Mouse (Mus musculus): ENCODE results near the gene Th. TPM values are rescaled to one million over a fixed set of nuclear protein-coding genes. Genes with fewer than 3 reads are reported as not detected.

Gene Th
- polyA plus RNA-seq, 1 experiment = 1.8 TPM

DNA sequence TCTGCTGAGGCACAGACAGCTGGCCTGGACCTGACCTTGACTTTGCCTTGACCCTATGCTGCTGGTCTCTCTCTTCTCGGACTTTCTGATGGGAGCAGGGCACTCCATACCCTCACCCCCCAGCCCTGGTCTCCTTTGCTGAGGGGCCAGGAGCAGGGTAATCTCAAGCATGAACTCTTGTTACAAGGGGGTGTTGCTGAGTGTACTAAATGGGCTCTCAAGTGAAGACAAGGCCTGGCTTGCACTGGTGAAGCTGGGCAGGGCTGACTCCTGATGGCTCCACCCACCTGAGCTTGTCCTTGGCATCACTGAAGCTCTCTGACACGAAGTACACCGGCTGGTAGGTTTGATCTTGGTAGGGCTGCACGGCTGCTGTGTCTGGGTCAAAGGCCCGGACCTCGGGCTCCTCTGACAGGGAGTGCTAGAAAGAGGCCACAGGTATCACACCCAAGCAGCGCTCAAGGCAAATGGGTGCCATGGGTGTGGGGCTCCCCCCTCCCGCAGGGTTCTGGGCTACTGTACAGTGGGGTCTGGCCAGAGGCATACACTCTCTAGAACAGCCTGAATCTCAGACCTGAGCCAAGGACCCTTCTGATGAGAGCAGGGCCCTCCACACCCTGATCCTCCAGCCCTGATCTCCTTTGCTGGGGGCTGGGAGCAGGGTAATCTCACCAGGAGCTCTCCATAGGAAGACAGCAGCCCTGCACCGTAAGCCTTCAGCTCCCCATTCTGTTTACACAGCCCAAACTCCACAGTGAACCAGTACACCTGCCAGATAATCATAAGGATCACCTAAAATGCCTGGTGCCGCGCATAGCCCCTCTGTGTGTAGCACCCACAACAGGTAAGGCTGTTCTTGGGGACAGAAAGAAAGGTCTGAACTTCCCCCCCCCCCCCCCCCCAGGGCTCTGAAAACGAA, 36.9 kb downstream of the Th start:
- H3K4me3 ChIP-seq (ENCODE audit: insufficient read depth, low read length) = no peak overlapping the region
- H3K4me1 ChIP-seq (ENCODE audit: control insufficient read depth, insufficient read depth, low read length) = no peaks in the 10 kb centered on the region
- TF ChIP-seq POLR2A (IDR thresholded peaks at IDR 0.05; ENCODE audit: extremely low read depth, insufficient read depth, low read length) (no peak), CTCF (IDR thresholded peaks at IDR 0.05; ENCODE audit: extremely low read depth, insufficient read depth, low read length) (no peak)
- H3K27ac ChIP-seq (ENCODE audit: insufficient read depth, low read length) = no peak overlapping the region

DNA sequence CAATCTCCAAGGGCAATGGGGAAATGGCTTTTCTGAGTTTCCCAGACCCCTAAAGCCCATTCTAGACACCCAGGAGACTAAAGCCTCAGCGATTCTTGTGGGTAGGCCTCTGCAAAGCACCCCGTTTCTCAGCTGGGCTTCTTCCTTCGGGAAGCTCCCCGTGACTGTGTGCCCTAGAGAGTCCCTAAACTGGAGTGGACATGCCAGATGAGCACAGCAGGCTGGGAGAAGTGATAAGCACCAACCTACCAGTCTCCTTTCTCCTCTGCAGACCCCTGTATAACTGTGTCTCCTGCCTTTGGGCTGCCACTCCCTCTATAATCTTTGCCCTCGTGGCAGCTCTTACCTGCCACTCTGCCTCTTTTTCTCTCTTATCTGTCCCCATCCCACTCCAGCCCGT, 37.6 kb downstream of the Th start:
- Histone ChIP-seq H3K4me3 (ENCODE audit: insufficient read depth, low read length) (no peak overlapping the region), H3K27ac (ENCODE audit: insufficient read depth, low read length) (no peak overlapping the region), H3K4me1 (ENCODE audit: control insufficient read depth, insufficient read depth, low read length) (no peaks in the 10 kb centered on the region)
- TF ChIP-seq POLR2A (IDR thresholded peaks at IDR 0.05; ENCODE audit: extremely low read depth, insufficient read depth, low read length) (no peak), CTCF (IDR thresholded peaks at IDR 0.05; ENCODE audit: extremely low read depth, insufficient read depth, low read length) (no peak)

DNA sequence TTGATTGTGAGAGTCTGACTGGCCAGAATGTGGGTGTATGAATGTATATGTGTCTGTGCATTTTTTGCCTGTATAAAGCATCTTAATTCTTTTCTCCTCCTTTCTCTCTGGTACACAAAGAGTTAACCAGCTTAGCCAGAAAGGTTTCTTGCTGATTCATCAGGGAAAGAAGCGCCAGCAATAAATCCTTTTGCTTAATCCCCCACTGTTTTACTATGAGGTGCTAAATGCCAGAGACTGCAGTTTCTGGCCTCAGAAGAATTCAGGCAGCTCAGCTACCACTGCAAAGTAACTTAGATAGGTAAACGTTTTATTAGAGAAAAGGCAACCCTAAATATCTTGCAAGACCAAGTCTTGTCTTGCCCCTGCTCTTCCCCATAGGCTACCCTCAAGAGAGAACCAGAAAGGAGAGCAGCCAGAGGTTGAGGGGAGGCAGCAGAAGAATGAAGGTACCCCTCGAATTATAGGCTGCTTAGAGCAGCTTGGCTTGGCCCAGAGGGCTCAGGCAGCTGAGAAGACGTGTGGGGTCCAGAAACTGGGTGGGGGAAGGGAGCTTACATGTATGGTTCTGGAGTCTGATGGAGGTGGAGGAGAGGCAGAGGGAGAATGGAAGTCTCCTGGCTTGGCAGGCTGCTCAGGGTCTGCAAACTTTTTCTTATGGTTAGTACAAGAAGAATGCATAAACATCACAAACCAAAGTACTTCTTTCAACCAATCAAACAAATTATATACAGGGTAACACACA, 61.3 kb downstream of the Th start:
- TF ChIP-seq POLR2A (IDR thresholded peaks at IDR 0.05; ENCODE audit: extremely low read depth, insufficient read depth, low read length) = no peak
- no peak for TF ChIP-seq CTCF (IDR thresholded peaks at IDR 0.05; ENCODE audit: extremely low read depth, insufficient read depth, low read length)
- no peaks in the 10 kb centered on the region for H3K4me1 ChIP-seq (ENCODE audit: control insufficient read depth, insufficient read depth, low read length)
- H3K4me3 ChIP-seq (ENCODE audit: insufficient read depth, low read length) = no peak overlapping the region
- no peak overlapping the region for H3K27ac ChIP-seq (ENCODE audit: insufficient read depth, low read length)

DNA sequence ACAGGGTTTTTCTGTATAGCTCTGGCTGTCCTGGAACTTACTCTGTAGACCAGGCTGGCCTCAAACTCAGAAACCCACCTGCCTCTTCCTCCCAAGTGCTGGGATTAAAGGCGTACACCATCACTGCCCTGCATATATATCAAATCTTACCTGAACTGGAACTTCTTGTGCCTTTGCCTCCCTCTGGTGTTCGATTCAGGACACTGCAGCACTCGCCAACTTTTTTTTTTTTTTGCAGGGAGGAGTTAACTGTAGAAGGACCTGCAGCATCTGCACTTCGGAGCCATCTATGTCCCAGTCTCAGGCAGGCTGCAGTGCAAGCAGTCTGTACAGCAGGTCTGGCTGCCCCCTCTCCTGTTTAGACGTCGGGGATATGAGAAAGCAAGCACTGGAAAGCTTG, 80.2 kb downstream of the Th start:
- TF ChIP-seq POLR2A (IDR thresholded peaks at IDR 0.05; ENCODE audit: extremely low read depth, insufficient read depth, low read length) (no peak), CTCF (IDR thresholded peaks at IDR 0.05; ENCODE audit: extremely low read depth, insufficient read depth, low read length) (peak; percentile 79)
- no peaks in the 10 kb centered on the region for H3K4me1 ChIP-seq (ENCODE audit: control insufficient read depth, insufficient read depth, low read length)
- H3K4me3 ChIP-seq (ENCODE audit: insufficient read depth, low read length) = no peak overlapping the region
- no peak overlapping the region for H3K27ac ChIP-seq (ENCODE audit: insufficient read depth, low read length)

Other genes starting within 250 kb of the Th start
- not detected in 2 replicates for gene Ins2, start 187.7 kb downstream of the Th start, polyA plus RNA-seq (2012; rRNA removed)
- 0.51 and 0.81 TPM in 2 replicates for gene Ascl2, start 38.1 kb upstream of the Th start, polyA plus RNA-seq (2012; rRNA removed)
- 0.26 and 0.44 TPM in 2 replicates for gene Tspan32, start 73.9 kb upstream of the Th start, polyA plus RNA-seq (2012; rRNA removed)
- 638 and 653 TPM in 2 replicates for gene Cd81, start 121.6 kb upstream of the Th start, polyA plus RNA-seq (2012; rRNA removed)
- 71.6 and 74.4 TPM in 2 replicates for gene Tssc4, start 138.1 kb upstream of the Th start, polyA plus RNA-seq (2012; rRNA removed)
- not detected in 2 replicates for gene Trpm5, start 163.5 kb upstream of the Th start, polyA plus RNA-seq (2012; rRNA removed)
- gene Kcnq1, start 175.2 kb upstream of the Th start, polyA plus RNA-seq (2012; rRNA removed) = 0.62 and 0.79 TPM in 2 replicates